Mouse (Mus musculus) splenic B cell, adult 2 months (primary cell): ENCODE measurements around the gene Tmem175.
A peak's percentile ranks its signal among the peaks of the same experiment; 100 is the strongest.

Experiments used
- DNase-seq: peaks from one replicate; pipeline ENCODE4 v3.0.0-alpha.2; 2011; ENCODE audit warnings: low read depth, low spot score
- H3K27me3 ChIP-seq: 2 replicates; pipeline ENCODE4 v1.6.1; 2012; ENCODE audit warnings: mild to moderate bottlenecking, low read length, moderate library complexity, mixed read lengths; ENCODE audit not compliant: control insufficient read depth, poor library complexity, insufficient read depth, severe bottlenecking
- H3K36me3 ChIP-seq: 2 replicates; pipeline ENCODE4 v1.6.1; 2012; ENCODE audit warnings: mild to moderate bottlenecking, low read length, moderate library complexity, mixed read lengths; ENCODE audit not compliant: control insufficient read depth, poor library complexity, insufficient read depth, severe bottlenecking

Gene Tmem175

DNA sequence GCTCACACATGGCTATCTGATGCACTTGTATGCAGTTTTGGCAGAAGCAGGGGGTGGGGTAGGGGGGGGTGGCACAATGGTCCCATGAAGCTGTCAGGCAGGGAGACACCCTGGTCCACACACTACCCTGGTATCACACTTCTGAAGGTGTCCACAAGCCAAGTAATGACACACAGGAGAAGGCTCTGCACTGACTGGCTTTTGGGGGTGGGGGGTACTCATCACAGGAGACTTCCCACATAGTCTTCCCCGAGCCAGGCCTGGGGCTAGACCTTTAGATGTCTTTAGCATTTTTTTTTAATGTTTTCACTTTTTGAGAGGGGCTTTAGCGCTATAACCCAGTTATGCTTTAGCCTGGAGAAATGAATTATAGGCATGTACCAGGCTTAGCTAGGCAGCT is 17.7 kb downstream of the Tmem175 start:
- H3K36me3 ChIP-seq, result peaks cover 4% of the 10 kb centered on the region
- no peaks in the 10 kb centered on the region for H3K27me3 ChIP-seq
- no peak for DNase-seq

DNA sequence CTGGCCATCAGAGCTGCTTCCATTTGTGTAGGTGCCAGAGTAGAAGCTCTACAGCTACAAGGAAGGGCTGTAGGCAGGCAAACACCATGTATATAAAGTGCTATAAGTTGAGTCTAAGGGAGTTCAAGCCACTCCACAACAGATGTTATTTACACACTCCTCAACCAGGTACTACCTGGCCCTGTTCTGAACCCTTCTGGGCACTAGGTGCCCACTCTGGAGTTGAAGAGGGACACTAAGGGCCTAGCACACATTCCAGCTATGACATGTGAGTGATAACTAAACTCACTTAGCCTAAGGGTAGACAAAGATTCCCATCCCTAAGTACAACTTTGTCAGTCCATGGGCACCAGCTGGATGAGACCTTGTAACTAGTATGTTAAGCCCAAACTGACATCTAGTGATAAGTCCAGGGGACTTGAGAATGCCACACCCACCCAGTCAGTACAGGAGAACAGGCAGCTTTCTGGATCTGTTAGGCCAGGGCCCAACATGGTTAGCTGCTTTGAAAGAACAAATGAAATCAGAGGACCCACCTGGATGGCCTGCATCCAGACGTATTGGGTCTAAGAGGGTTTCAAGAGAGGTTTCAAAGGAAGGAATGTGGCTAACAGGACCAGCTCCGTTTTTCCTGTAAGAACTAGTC is 18.4 kb downstream of the Tmem175 start:
- DNase-seq, result no peak
- no peaks in the 10 kb centered on the region for H3K27me3 ChIP-seq
- H3K36me3 ChIP-seq, result peaks cover 2% of the 10 kb centered on the region; the same call in 1 of the 2 replicates

GRCm38 (mm10) chr5:108648937-108649576 is 19.5 kb downstream of the Tmem175 start:
- Histone ChIP-seq H3K36me3 (peaks cover 2% of the 10 kb centered on the region; the same call in 1 of the 2 replicates), H3K27me3 (no peaks in the 10 kb centered on the region)
- DNase-seq, result no peak

DNA sequence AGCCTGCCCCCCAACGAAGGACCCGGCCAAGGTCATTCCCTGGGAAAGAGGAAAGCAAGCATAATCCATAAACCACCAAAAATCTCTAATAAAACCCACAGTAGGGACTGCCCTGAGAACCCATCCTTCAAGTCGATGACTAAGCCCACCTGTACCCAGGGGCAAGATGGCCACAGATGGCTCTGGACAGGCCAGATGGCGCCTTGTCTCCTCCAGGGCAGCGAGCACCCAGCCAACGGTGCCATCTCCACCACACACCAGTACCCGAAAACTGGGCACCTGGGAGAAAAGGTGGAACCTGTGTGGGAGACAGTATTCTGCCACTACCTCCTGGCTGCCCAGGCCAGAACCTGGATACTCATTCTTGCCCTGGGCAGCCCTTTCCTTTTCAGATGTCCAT is 20.8 kb downstream of the Tmem175 start:
- H3K27me3 ChIP-seq, result no peaks in the 10 kb centered on the region
- DNase-seq, result no peak
- no peaks in the 10 kb centered on the region; the same call in 1 of the 2 replicates for H3K36me3 ChIP-seq

DNA sequence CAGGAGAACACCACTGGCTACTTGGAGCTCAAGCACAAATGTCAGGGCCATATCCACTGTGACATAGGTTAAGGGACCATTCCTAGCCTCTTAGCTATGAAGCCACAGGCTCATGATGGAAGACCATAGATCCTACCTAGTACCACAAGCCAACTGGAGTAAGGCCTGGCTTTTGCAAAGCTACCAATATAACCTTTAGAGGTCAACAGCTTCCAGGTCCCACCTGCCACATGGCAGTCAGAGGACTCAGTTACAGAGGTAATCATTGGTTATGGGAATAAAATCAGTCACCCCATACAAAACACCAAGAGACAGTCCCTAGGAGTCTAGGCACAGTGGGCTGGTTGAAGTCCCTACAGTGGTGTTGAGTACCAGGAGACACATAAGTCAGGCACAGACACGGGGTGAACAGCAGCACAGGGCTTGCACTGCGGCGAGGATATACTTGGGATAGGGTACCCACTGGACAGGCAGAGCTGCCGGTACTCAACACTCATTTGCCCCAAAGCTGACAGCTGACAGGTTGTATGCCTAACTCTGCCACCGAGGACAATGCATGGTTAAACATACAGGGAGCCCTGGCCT is 21.7 kb downstream of the Tmem175 start:
- Histone ChIP-seq H3K36me3 (no peaks in the 10 kb centered on the region; the same call in none of the 2 replicates), H3K27me3 (no peaks in the 10 kb centered on the region)
- DNase-seq, result no peak

- Histone ChIP-seq H3K27me3 (no peaks in the 10 kb centered on the region), H3K36me3 (no peaks in the 10 kb centered on the region; the same call in none of the 2 replicates)
- DNase-seq, result peak; percentile 84
These were observed 22.3 kb downstream of the Tmem175 start for GRCm38 (mm10) chr5:108651823-108652222.

DNA sequence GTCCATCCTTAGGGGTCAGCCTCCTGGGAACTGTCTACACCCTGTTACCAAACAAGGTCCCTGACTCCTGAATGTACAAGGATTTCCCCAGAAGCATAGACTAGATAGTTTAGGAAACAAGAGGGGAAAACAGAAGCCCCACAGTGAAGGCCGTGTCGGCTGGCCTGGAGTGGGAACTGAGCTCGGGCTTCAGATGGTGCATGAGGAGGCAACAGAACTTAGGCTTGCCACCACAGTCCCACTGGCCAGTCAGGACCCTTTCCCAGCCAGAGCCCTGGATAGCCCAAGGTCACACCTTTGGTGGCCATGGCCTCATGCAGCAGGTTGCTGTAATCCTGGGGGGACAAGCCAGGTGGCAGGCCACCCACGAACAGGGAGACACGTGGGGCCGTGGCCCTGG is 23.8 kb downstream of the Tmem175 start:
- no peak for DNase-seq
- Histone ChIP-seq H3K27me3 (no peaks in the 10 kb centered on the region), H3K36me3 (no peaks in the 10 kb centered on the region; the same call in none of the 2 replicates)

- no peak for DNase-seq
- Histone ChIP-seq H3K27me3 (no peaks in the 10 kb centered on the region), H3K36me3 (no peaks in the 10 kb centered on the region; the same call in none of the 2 replicates)
These were observed 24.9 kb downstream of the Tmem175 start for GRCm38 (mm10) chr5:108654444-108654990.

GRCm38 (mm10) chr5:108655381-108655780 is 25.8 kb downstream of the Tmem175 start:
- DNase-seq, result no peak
- Histone ChIP-seq H3K27me3 (no peaks in the 10 kb centered on the region), H3K36me3 (no peaks in the 10 kb centered on the region; the same call in none of the 2 replicates)

- Histone ChIP-seq H3K27me3 (no peaks in the 10 kb centered on the region), H3K36me3 (no peaks in the 10 kb centered on the region; the same call in none of the 2 replicates)
- no peak for DNase-seq
These were observed 26.5 kb downstream of the Tmem175 start for GRCm38 (mm10) chr5:108655891-108656650.

DNA sequence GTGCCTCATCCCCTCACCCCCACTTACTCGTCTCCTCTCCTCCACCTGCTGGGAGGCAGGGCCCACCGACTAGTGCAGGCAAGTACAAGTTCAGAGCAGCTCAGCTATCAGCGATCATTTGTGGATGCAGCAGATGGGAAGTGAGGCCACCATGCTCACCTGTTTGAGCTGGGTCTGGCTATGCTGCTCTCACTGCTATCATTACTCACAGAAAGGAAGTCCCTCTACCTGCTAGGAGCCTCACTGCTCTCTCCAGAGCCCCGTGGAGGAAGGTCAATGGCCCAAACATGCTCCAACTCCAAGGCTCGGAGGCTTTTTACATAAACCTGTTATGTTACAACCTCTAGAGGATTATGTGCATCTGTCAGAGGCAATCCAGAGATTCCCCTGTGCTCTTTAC is 27.8 kb downstream of the Tmem175 start:
- H3K27me3 ChIP-seq, result no peaks in the 10 kb centered on the region
- DNase-seq, result no peak

DNA sequence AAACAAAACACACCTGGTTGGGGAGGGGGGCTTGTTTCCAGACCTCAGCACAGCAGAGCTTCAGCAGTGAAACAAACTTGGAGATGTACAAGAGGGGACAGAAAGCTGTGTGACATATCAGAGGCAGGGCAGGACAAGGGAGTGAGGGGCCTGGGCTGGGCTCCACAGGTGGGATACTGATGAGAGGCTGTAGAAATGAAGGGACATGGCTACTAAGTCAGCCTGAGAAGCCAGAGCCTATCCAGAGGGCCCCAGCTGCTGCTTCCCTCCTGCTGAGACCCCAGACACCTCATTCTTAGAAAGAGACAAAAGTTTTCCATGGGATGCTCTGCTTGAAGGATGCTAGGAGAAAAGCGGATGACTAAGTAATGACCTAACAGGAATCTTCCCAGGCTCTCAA is 29.0 kb downstream of the Tmem175 start:
- DNase-seq, result no peak
- no peaks in the 10 kb centered on the region for H3K27me3 ChIP-seq
- H3K36me3 ChIP-seq, result no peaks in the 10 kb centered on the region; the same call in none of the 2 replicates

More for the DNA sequence above, 27.8 kb downstream of the Tmem175 start:
- no peaks in the 10 kb centered on the region; the same call in none of the 2 replicates for H3K36me3 ChIP-seq

DNA sequence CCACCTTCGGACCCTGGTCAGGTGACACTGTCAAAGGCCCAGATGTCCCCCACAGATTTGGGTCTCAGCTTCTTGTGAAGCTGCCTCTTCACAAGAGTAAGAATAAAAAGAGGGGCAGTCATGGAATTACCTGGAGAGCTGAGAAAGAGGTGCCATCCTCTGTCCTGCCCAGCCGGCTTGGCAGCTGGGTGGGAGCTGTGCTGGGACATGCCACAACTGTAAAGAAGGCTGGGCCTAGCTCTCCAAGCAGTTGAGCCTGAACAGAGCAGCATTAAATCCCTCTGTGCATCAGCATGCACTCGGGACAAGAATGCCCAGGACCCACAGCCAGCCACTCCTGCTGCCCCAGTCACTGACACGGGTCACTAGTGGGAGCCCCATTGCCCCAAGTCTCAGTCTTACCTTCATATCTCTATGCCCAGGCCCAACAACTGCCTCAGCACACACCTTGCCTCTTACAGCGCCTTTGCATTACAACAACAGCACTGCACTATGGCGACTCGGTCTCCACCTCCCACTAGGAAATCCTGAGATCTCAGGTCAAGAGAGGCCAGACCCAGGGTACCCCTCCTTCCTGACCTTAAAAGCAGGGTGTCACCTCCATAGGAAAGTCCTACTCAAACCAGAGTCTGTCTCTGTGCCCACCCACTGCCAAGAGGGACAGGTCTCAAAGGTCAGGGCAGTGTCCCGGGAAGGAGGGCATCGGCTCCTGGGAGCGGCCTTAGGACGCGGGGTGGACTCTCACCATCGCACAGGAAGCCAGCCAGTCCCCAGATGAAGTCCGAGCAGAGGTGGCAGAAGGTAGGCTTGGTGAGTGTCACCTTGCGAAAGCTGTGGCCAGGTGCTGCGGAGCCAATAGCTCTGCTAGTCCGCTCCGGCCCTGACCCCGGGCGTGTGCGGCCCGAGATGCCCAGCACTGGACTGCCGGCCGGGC is 30.4 kb downstream of the Tmem175 start, which contains the start of gene Idua:
Gene Idua, plus strand, starts transcription at position 634 of the 934 bp plus-strand sequence.
- no peaks in the 10 kb centered on the region for H3K27me3 ChIP-seq
- no peak for DNase-seq
- H3K36me3 ChIP-seq, result no peaks in the 10 kb centered on the region; the same call in none of the 2 replicates
